Mouse (Mus musculus) adrenal gland, postnatal 10 days (tissue): ENCODE results near the gene Taar7f. TPM values are rescaled to one million over a fixed set of nuclear protein-coding genes. Genes with fewer than 3 reads are reported as not detected.
"Not testable (repeated sequence)": the region's sequence is repeated elsewhere in the genome, so short reads cannot be mapped to it uniquely, and the experiment has no call there.

ENCODE experiments used
- DNase-seq: peaks from one replicate; pipeline ENCODE4 v3.0.0; 2021; ENCODE audit warnings: mixed read lengths
- long read RNA-seq, 2 experiments: library from polyadenylated mRNA; stranded (forward); transcript quantifications; one replicate each; pipeline ENCODE4 v2.0.0; 2021
- total RNA-seq, 2 experiments: library from RNA; stranded (reverse); gene quantifications; 2 replicates each; pipeline ENCODE4 v1.2.3; 2021

The Taar7f gene
- not detected for total RNA-seq
- long read RNA-seq, experiment 1 = 0 reads
- long read RNA-seq, experiment 2 = 0 reads

DNA sequence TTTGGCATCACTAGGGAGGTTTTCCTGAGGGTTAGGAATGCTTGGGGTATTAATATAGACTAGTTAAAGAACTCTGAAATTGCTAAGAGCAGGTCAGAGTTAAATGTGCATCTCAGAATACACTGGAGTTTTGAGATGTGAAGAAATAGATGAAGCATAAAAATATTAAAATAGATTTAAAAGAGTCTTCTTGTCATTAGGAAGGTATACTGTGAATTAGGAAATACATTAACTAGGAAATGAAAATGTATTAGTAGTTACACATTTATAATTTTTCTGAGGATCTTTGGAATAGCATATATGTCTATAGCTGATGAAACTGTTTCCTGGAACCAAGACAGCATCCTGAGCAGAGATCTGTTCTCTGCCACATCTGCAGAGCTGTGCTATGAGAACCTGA, at the start of gene Taar7f:
Gene Taar7f, plus strand, starts transcription at position 301 of the 400 bp plus-strand sequence.
- DNase-seq = no peak

DNA sequence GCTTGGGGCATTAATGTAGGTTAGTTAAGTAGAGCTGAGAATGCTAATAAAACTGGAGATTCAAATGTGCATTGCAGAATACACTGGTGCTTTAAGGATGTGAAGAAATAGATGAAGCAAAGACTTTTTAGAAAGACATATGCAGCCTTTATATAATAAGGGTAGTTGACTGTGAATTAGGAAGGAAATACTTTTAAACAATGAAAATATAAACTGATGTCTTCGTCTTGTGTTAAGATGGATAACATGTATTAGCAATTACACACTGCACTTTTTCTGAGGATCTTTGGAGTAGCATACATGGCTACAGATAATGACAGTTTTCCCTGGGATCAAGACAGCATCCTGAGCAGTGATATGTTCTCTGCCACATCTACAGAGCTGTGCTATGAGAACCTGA, 49.7 kb upstream of the Taar7f start, which contains the start of gene Taar7b:
Gene Taar7b, plus strand, starts transcription at position 301 of the 400 bp plus-strand sequence.
- no peak for DNase-seq

DNA sequence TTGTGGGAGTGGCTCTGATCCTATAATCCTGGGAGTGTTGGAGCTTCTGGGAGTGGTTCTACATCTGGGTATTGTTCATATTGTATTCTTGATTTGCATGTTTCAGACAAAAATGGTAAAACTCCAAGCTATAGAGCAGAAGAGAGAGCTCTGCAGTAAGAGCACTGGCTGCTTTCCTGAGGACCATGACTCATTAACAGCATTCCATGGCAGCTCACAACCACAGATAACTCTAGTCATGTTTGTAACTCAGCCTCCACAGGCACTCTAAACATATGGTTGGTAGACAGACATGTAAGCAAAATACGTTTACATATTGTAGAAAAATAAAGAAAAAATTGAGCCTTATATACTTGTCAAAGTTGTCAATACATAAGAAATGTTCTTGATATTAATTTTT, 42.9 kb upstream of the Taar7f start:
- DNase-seq = no peak

DNA sequence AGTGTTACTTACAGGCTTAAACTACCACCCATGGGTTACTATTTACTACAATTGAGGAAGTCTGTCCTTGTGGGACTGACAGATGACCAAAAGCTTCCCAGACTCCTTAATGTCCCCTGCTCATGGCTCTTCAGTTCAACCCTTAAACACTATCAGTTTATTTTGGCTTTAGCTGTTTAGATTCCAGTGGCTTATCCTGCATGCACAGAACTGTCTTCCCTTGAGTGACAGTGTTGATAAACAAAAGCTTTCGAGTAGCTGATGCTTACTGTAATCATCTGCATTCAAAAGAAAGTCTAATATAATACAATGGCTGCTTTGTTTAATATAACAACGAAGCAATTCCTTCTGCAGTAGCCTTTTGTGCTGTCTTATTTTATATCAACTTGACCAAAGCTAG, 42.3 kb upstream of the Taar7f start:
- DNase-seq = no peak

DNA sequence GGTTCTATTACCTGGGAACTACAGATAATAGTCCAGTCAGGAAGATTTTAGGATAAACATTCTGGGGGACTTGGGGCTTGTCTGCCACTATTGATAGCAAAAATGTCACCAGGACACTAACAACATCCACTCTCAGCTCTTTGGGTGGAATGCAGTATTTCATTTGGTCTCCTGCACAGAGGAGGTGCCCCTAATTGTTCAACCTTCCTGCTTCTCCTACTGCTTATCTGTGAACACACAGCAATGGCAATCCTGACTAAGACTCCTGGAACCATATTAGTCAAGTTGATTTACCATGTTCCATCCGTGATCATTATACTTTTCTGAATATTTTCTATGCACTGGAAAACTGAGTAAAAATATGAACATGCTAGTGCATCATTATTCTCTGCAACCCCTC, 41.2 kb upstream of the Taar7f start:
- DNase-seq = no peak

DNA sequence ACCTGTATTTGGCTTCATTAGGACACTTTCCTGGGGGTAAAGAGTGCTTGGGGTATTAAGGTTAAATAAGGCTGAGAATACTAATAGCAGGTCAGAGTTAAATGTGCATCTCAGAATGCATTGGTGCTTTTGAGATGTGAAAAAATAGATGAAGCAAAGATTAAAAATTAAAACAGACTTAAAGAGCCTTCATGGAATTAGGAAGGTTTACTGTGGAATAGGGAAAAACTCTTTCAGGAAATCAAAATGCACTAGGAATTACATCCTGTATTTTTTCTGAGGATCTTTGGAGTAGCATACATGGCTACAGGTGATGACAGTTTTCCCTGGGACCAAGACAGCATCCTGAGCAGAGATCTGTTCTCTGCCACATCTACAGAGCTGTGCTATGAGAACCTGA, 22.4 kb upstream of the Taar7f start, which contains the start of gene Taar7d:
Gene Taar7d, plus strand, starts transcription at position 301 of the 400 bp plus-strand sequence.
- no peak for DNase-seq

DNA sequence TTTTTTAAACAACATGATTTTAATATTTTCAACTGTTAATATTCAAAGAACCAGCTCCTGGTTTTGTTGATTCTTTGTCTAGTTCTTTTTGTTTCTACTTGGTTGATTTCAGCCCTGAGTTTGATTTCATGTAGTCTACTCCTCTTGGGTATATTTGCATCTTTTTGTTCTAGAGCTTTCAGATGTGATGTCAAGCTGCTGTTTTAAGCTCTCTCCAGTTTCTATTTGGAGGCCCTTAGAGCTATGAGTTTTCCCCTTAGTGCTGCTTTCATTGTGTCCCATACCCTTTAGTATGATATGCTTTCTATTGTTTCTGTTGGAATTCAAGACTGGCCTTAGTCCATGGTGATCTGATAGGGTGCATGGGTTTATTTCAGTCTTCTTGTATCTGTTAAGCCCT, 18.0 kb upstream of the Taar7f start:
- no peak for DNase-seq

DNA sequence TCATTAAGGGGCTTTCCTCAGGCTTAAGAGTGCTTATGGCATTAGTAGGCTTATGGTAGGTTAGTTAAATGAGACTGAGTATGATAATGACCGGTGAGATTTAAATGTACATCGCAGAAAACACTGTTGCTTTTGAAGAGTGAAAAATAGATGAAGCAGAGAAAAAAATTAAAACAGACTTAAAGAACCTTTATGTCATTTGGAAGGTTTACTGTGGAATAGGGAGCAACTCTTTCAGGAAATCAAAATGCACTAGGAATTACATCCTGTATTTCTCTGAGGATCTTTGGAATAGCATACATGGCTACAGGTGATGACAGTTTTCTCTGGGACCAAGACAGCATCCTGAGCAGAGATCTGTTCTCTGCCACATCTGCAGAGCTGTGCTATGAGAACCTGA, 12.0 kb upstream of the Taar7f start, which contains the start of gene Taar7e:
Gene Taar7e, plus strand, starts transcription at position 301 of the 400 bp plus-strand sequence.
- no peak for DNase-seq

DNA sequence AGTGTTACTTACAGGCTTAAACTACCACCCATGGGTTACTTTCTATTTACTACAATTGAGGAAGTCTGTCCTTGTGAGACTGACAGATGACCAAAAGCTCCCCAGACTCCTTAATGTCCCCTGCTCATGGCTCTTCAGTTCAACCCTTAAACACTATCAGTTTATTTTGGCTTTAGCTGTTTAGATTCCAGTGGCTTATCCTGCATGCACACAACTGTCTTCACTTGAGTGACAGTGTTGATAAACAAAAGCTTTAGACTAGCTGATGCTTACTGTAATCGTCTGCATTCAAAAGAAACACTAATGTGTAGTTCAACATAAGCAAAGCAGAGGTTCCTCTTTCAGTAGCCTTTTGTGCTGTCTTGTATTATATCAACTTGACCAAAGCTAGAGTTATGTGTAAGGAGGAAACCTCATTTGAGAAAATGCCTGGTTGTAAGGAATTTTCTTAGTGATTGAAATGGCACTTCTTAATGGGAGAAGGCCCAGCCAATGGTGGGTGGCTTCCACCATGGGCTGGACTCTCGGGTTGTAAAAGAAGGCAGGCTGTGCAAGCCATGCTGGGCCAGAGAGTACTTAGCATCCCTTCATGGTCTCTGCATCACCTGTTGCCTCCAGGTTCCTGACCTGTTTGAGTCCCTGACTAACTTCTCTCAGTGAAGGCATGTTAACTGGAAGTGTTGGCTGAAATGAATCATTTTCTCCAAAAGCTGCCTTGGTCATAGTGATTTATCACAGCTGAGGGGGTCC, 9.0 kb upstream of the Taar7f start:
- no peak for DNase-seq

DNA sequence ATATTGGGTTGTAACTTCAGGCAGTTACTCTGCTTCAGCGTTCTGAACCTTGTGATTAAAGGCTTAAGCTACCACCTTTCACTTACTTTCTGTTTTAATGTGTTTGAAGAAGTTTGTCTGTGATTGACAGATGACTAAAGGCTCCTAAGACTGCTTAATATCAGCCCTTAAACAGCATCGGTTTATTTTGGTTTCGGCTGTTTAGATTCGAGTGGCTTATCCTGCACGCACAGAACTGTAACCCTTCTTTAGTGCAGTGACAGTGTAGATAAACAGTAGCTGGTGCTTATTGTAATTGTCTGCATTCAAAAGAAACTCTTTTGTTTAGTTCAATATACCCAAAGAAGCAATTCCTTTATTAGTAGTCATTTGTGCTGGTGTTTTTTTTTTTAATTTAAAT, 2.7 kb downstream of the Taar7f start:
- no peak for DNase-seq

DNA sequence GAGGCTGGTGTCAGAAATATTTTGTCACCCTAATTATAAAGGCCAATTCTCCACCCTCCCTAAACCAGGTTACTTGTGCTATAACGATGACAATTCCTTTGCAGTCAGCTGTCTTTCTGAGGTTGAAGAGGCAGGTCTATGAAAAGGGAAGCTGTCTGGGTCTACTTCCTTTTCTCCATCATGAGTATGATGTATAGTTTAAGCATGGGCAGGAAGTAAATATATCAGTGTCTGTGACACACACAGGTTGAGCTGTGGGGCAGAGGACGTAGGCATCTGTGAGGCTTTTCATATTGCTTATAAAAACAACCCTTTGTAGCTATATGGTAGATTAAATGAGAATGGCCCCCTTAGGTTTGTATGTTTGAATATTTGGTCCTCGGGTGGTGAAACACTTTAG, 9.7 kb downstream of the Taar7f start:
- no peak for DNase-seq

DNA sequence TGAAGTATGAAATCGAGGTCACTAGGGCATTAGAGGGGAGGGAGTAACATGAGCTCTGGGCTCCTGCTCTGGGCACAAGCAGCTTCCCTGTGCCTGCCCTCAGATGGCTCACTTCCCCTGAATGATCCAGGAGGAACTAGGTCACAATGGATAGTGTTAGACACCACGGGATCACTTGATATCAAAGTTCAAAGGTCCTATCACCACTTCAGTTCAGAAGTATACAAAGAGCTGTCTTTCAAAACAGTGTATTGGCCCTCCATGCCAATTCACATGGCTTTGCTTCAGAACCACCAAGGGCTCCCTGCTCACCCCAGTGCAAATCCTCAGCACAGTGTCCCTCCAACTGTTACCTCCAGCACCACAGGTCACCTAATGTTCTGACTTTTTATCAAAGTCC, 25.4 kb downstream of the Taar7f start:
- DNase-seq = not testable (repeated sequence)

DNA sequence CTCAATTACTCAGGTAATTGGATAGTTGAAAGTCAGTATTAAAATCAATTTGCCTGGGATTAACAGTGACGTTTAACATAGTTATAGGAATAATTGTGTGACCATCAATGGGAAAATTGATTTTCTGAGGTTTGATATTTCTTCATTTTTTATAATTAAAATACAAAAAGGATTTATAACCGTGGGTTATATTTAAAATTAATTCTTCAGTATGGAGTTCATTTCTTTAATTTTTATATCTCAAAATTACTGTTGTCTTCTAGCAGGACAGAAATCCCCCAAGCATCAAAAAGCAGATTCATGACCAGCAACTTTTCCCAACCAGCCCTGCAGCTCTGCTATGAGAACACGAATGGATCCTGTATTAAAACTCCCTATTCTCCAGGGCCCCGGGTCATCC, 26.9 kb downstream of the Taar7f start, which contains the start of gene Taar8a:
Gene Taar8a, plus strand, starts transcription at position 301 of the 400 bp plus-strand sequence.
- DNase-seq = not testable (repeated sequence)

DNA sequence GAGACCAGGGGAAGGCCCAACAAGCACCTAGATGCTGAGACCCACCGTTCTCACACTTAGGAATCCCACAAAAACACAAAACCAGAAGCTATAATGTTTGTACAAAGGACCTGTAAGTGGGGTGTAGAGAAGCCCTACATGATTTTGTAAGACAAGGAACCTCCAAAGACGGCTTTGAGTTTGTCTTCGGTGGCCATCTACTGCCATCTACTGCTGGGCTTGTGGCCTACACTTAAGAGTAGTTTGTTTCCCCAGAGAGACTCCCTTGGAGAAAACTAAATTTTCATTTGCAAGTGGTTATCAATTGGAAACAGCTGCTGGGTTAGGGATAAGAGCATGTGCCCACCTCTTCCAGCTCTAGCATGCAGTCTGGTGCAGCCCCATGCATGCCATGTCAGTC, 30.9 kb downstream of the Taar7f start:
- DNase-seq = peak; percentile 61

DNA sequence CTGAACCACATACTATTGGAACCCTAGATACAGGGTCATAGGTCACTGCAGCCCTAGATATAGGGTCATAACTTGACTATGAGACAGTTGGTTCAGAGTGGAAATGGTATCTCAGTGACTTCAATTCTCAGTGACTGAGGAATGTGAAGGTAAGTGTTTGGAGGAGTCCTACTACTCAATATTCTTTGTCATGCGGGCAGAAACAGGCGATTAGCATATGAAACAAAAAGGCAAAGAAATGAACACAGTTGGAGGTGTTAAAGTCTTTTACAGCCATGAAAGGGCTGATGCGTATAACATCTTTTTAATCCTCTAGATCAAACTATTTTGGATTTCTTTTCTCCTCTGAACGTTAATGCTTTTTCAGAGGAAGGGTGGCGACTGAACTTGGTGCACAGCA, 36.6 kb downstream of the Taar7f start:
- DNase-seq = no peak

DNA sequence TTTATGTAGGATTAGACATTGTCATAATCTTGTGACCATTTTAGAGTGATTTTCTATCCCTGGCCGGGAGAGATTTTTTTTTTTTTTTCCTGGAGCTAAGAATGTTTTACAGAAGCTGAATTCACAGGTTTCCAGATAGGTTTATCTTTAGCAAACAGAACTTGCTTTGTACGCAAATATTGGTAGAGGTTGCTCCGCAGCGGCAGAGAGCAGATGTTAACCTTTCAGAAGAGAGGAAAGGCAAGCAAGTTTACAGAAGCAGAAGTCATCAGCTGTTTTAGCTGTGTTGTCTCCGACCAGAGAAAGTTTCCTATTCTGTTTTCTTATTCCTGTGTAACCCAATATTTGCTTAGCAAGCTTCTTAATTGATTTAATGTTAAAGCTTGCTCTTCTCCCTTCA, 37.2 kb downstream of the Taar7f start:
- DNase-seq = no peak

DNA sequence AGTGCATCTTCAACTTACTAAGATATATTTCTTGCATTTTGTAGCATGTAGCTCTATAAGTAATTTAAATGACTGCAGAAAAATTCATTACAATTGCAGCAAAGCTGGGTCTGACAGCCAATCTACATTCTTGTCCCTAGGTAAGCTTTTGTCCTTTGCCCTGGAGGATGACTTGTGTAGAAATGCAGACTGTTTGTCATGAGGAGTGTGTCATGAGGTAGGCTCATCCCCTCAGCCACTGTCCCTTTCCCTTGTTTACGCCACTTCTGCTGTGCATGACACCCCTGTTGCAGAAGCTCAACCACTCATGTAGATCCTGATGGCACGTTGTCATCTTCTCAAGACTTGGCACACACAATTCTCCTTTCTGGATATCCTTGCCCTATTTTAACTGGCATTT, 37.9 kb downstream of the Taar7f start:
- no peak for DNase-seq

DNA sequence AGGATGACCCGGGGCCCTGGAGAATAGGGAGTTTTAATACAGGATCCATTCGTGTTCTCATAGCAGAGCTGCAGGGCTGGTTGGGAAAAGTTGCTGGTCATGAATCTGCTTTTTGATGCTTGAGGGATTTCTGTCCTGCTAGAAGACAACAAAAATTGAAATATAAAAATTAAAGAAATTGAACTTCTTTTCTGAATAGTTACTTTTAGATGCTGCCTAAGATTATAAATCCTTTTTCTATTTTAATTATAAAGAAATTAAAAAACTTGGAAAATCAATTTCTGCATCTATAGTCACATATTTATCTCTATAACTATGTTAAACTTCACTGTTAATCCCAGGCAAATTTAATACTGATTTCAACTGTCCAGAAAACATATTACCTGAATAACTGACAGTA, 42.9 kb downstream of the Taar7f start, which contains the start of gene Taar8b:
Gene Taar8b, minus strand, starts transcription at position 101 of the 400 bp plus-strand sequence.
- no peak for DNase-seq

DNA sequence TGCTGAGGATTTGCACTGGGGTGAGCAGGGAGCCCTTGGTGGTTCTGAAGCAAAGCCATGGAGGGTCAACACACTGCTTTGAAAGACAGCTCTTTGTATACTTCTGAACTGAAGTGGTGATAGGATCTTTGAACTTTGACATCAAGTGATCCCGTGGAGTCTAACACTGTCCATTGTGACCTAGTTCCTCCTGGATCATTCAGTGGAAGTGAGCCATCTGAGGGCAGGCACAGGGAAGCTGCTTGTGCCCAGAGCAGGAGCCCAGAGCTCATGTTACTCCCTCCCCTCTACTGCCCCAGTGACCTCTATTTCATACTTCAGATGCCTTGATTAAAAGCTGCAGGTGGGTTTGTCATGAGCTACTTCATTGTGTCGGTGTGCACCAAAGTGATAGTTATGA, 47.7 kb downstream of the Taar7f start:
- DNase-seq = not testable (repeated sequence)

Other genes with a start within 250 kb of the Taar7f start
- 10 to 100 TPM; 23.1 to 37.7 TPM for gene Vnn3, start 198.0 kb upstream of the Taar7f start, total RNA-seq
- 10 to 100 TPM; 23.2 to 27.0 TPM for gene Vnn1, start 154.8 kb upstream of the Taar7f start, total RNA-seq
- not detected for gene Taar1, start 129.2 kb upstream of the Taar7f start, total RNA-seq
- not detected for gene Taar2, start 110.9 kb upstream of the Taar7f start, total RNA-seq
- not detected for gene Taar3, start 100.0 kb upstream of the Taar7f start, total RNA-seq
- not detected for gene Taar4, start 89.0 kb upstream of the Taar7f start, total RNA-seq
- gene Taar5, start 78.8 kb upstream of the Taar7f start, total RNA-seq = not detected
- gene Taar6, start 63.9 kb upstream of the Taar7f start, total RNA-seq = not detected
- gene Taar7a, start 56.0 kb upstream of the Taar7f start, total RNA-seq = not detected
- not detected for gene Taar7b, start 49.6 kb upstream of the Taar7f start, total RNA-seq
- not detected for gene Taar7d, start 22.3 kb upstream of the Taar7f start, total RNA-seq
- not detected for gene Taar7e, start 11.9 kb upstream of the Taar7f start, total RNA-seq
- not detected for gene Taar8a, start 27.0 kb downstream of the Taar7f start, total RNA-seq
- gene Taar8b, start 42.8 kb downstream of the Taar7f start, total RNA-seq = not detected
- not detected for gene Taar8c, start 52.4 kb downstream of the Taar7f start, total RNA-seq
- gene Taar9, start 60.0 kb downstream of the Taar7f start, total RNA-seq = not detected
- 10 to 100 TPM; 92.2 to 97.9 TPM for gene Stx7, start 99.8 kb downstream of the Taar7f start, total RNA-seq
- 1 to 10 TPM; 1.0 to 1.9 TPM for gene Moxd1, start 174.0 kb downstream of the Taar7f start, total RNA-seq